Mouse (Mus musculus) bone marrow macrophage, adult 2 months (primary cell): ENCODE data around the gene Col5a1.

Experiments used
- CTCF ChIP-seq: IDR thresholded peaks from 2 replicates; pipeline ENCODE4 v1.5.1; 2012; ENCODE audit warnings: low read depth, mild to moderate bottlenecking, low read length, moderate library complexity
- POLR2A ChIP-seq: IDR thresholded peaks from 2 replicates; pipeline ENCODE4 v1.6.1; 2012; ENCODE audit warnings: mild to moderate bottlenecking, low read depth, low read length, borderline replicate concordance

DNA sequence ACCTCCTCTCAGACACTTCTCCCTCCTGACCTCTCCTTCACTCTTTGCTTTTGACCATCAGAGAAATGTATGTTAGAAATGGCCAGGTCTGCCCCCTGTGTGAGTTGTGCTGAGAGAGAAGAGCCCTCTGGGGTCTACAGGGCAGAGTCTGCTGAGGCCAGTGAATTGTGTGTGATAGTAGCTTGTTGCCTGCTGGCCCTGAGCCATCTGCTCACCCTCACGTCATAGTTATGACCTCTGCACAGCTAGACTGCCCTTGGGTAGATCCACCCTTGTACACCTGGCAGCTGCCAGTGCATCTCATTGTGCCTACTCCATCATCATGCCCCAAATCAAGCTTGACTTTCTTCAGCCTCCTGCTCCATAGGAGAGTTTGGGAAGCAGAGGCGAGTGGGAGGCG, 114.4 kb downstream of the Col5a1 start:
- TF ChIP-seq POLR2A (no peak), CTCF (no peak)
